Mouse (Mus musculus): ENCODE results near the gene Lrrn4cl.

DNA sequence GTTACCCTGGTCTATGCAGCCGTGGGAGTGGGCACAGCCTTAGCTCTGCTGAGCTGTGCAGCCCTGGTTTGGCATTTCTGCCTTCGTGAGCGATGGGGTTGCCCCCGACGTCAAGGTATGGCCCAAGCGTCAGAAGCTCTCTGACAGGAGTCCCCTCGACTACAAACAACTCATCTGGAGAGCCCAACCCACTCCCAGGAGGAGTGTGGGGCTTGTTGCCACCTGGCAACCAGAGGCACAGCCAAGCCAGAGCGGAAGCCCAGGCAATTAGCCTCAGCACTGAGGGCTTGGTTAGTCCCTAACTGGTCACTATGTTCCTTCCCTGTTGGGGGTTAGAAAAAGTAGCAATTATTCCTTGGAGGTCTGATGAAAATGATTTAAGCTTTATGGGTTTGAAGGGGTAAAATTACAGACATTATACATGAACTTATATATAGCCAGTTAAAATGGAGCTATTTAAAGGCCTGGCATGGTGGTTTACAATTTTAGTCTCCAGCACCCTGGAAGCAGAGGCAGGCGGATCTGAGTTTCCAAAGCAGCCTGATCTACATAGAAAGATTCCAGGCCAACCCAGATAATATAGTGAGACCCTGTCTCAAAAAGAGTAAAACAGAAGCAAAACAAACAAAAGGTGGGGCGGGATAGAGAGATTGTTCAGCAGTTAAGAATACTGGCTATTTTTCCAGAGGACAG, 1.8 kb downstream of the Lrrn4cl start:
- TF ChIP-seq CTCF (conservative IDR thresholded peaks at IDR 0.05; ENCODE audit: low read length) (no peak), NANOG (IDR thresholded peaks at IDR 0.05; ENCODE audit: borderline replicate concordance, low read length) (no peak), POU5F1 (IDR thresholded peaks at IDR 0.05; ENCODE audit: borderline replicate concordance, low read length) (no peak)

Measured in E14TG2a.4 (cell line).